Mouse (Mus musculus): ENCODE data around the gene 4931406C07Rik. TPM values are rescaled to one million over a fixed set of nuclear protein-coding genes. Genes with fewer than 3 reads are reported as not detected.

Gene 4931406C07Rik
- polyA plus RNA-seq, 1 experiment, result 5.4 TPM

- DNase-seq, result no peak
- Histone ChIP-seq H3K36me3 (ENCODE audit: control insufficient read depth, insufficient read depth, low read length) (peaks cover 48% of the 10 kb centered on the region), H3K4me3 (ENCODE audit: control insufficient read depth, insufficient read depth, low read length) (no peak overlapping the region), H3K27ac (ENCODE audit: control insufficient read depth, insufficient read depth, low read length) (no peak overlapping the region), H3K4me1 (replicated peaks; ENCODE audit: control insufficient read depth, insufficient read depth, low read length) (no peaks in the 10 kb centered on the region), H3K27me3 (ENCODE audit: control insufficient read depth, insufficient read depth, low read length) (no peaks in the 10 kb centered on the region)
- 98% methylated on average over 8 of the region's 8 CpGs for WGBS
- no peak for TF ChIP-seq POLR2A (IDR thresholded peaks at IDR 0.05; ENCODE audit: control insufficient read depth, extremely low read depth, insufficient read depth, low read length, poor library complexity)
Measured at GRCm38 (mm10) chr9:15261980-15262379, 44.3 kb downstream of the 4931406C07Rik start.

- no peak for DNase-seq
- no peak for TF ChIP-seq CTCF (IDR thresholded peaks at IDR 0.05; ENCODE audit: borderline replicate concordance, control insufficient read depth, extremely low read depth, insufficient read depth, low read length, poor library complexity)
- no peak for TF ChIP-seq POLR2A (IDR thresholded peaks at IDR 0.05; ENCODE audit: control insufficient read depth, extremely low read depth, insufficient read depth, low read length, poor library complexity)
- H3K27me3 ChIP-seq (ENCODE audit: control insufficient read depth, insufficient read depth, low read length), result no peaks in the 10 kb centered on the region
- H3K27ac ChIP-seq (ENCODE audit: control insufficient read depth, insufficient read depth, low read length), result no peak overlapping the region
- WGBS, result 93% methylated on average over 3 of the region's 3 CpGs
- no peak overlapping the region for H3K4me3 ChIP-seq (ENCODE audit: control insufficient read depth, insufficient read depth, low read length)
- peaks cover under 1% of the 10 kb centered on the region; the same call in 1 of the 2 replicates for H3K36me3 ChIP-seq (ENCODE audit: control insufficient read depth, insufficient read depth, low read length)
- H3K4me1 ChIP-seq (replicated peaks; ENCODE audit: control insufficient read depth, insufficient read depth, low read length), result no peaks in the 10 kb centered on the region
Measured at GRCm38 (mm10) chr9:15256214-15256613, 50.0 kb downstream of the 4931406C07Rik start.

GRCm38 (mm10) chr9:15254501-15254900, 51.7 kb downstream of the 4931406C07Rik start:
- no peaks in the 10 kb centered on the region for H3K36me3 ChIP-seq (ENCODE audit: control insufficient read depth, insufficient read depth, low read length)
- no peaks in the 10 kb centered on the region for H3K4me1 ChIP-seq (replicated peaks; ENCODE audit: control insufficient read depth, insufficient read depth, low read length)
- WGBS, result 87% methylated on average over 7 of the region's 7 CpGs
- H3K4me3 ChIP-seq (ENCODE audit: control insufficient read depth, insufficient read depth, low read length), result no peak overlapping the region
- H3K27me3 ChIP-seq (ENCODE audit: control insufficient read depth, insufficient read depth, low read length), result no peaks in the 10 kb centered on the region
- DNase-seq, result no peak
- no peak overlapping the region for H3K27ac ChIP-seq (ENCODE audit: control insufficient read depth, insufficient read depth, low read length)
- TF ChIP-seq CTCF (IDR thresholded peaks at IDR 0.05; ENCODE audit: borderline replicate concordance, control insufficient read depth, extremely low read depth, insufficient read depth, low read length, poor library complexity) (no peak), POLR2A (IDR thresholded peaks at IDR 0.05; ENCODE audit: control insufficient read depth, extremely low read depth, insufficient read depth, low read length, poor library complexity) (no peak)

GRCm38 (mm10) chr9:15252196-15252595, 54.1 kb downstream of the 4931406C07Rik start:
- no peak overlapping the region for H3K27ac ChIP-seq (ENCODE audit: control insufficient read depth, insufficient read depth, low read length)
- H3K27me3 ChIP-seq (ENCODE audit: control insufficient read depth, insufficient read depth, low read length), result no peaks in the 10 kb centered on the region
- 93% methylated on average over 7 of the region's 7 CpGs for WGBS
- TF ChIP-seq POLR2A (IDR thresholded peaks at IDR 0.05; ENCODE audit: control insufficient read depth, extremely low read depth, insufficient read depth, low read length, poor library complexity) (no peak), CTCF (IDR thresholded peaks at IDR 0.05; ENCODE audit: borderline replicate concordance, control insufficient read depth, extremely low read depth, insufficient read depth, low read length, poor library complexity) (no peak)
- H3K4me3 ChIP-seq (ENCODE audit: control insufficient read depth, insufficient read depth, low read length), result no peak overlapping the region
- H3K36me3 ChIP-seq (ENCODE audit: control insufficient read depth, insufficient read depth, low read length), result no peaks in the 10 kb centered on the region
- no peaks in the 10 kb centered on the region for H3K4me1 ChIP-seq (replicated peaks; ENCODE audit: control insufficient read depth, insufficient read depth, low read length)
- no peak for DNase-seq

GRCm38 (mm10) chr9:15250376-15250775, 55.9 kb downstream of the 4931406C07Rik start:
- no peak overlapping the region for H3K27ac ChIP-seq (ENCODE audit: control insufficient read depth, insufficient read depth, low read length)
- H3K4me3 ChIP-seq (ENCODE audit: control insufficient read depth, insufficient read depth, low read length), result no peak overlapping the region
- no peaks in the 10 kb centered on the region for H3K4me1 ChIP-seq (replicated peaks; ENCODE audit: control insufficient read depth, insufficient read depth, low read length)
- no peak for DNase-seq
- TF ChIP-seq CTCF (IDR thresholded peaks at IDR 0.05; ENCODE audit: borderline replicate concordance, control insufficient read depth, extremely low read depth, insufficient read depth, low read length, poor library complexity), result no peak
- TF ChIP-seq POLR2A (IDR thresholded peaks at IDR 0.05; ENCODE audit: control insufficient read depth, extremely low read depth, insufficient read depth, low read length, poor library complexity), result no peak
- no peaks in the 10 kb centered on the region for H3K27me3 ChIP-seq (ENCODE audit: control insufficient read depth, insufficient read depth, low read length)
- no peaks in the 10 kb centered on the region for H3K36me3 ChIP-seq (ENCODE audit: control insufficient read depth, insufficient read depth, low read length)
- WGBS, result 64% methylated on average over 7 of the region's 7 CpGs

GRCm38 (mm10) chr9:15245319-15246075, 60.8 kb downstream of the 4931406C07Rik start:
- no peak overlapping the region for H3K4me3 ChIP-seq (ENCODE audit: control insufficient read depth, insufficient read depth, low read length)
- no peaks in the 10 kb centered on the region for H3K36me3 ChIP-seq (ENCODE audit: control insufficient read depth, insufficient read depth, low read length)
- H3K27me3 ChIP-seq (ENCODE audit: control insufficient read depth, insufficient read depth, low read length), result no peaks in the 10 kb centered on the region
- H3K4me1 ChIP-seq (replicated peaks; ENCODE audit: control insufficient read depth, insufficient read depth, low read length), result no peaks in the 10 kb centered on the region
- 86% methylated on average over 14 of the region's 14 CpGs for WGBS
- H3K27ac ChIP-seq (ENCODE audit: control insufficient read depth, insufficient read depth, low read length), result no peak overlapping the region
- TF ChIP-seq POLR2A (IDR thresholded peaks at IDR 0.05; ENCODE audit: control insufficient read depth, extremely low read depth, insufficient read depth, low read length, poor library complexity) (no peak), CTCF (IDR thresholded peaks at IDR 0.05; ENCODE audit: borderline replicate concordance, control insufficient read depth, extremely low read depth, insufficient read depth, low read length, poor library complexity) (no peak)
- DNase-seq, result no peak
